Mouse (Mus musculus) MN1 (cell line): ENCODE measurements at regions not wholly inside any gene's neighbourhood (a gene's known extent, or its start where the extent isn't known, plus 50 kb on each side); places are given as distances from the start of the nearest gene placed in this dataset.
"Not testable (repeated sequence)": the region's sequence is repeated elsewhere in the genome, so short reads cannot be mapped to it uniquely, and the experiment has no call there.

Source experiments
- DNase-seq: peaks from one replicate; pipeline ENCODE4 v3.0.0-alpha.2; 2016; ENCODE audit warnings: low spot score

DNA sequence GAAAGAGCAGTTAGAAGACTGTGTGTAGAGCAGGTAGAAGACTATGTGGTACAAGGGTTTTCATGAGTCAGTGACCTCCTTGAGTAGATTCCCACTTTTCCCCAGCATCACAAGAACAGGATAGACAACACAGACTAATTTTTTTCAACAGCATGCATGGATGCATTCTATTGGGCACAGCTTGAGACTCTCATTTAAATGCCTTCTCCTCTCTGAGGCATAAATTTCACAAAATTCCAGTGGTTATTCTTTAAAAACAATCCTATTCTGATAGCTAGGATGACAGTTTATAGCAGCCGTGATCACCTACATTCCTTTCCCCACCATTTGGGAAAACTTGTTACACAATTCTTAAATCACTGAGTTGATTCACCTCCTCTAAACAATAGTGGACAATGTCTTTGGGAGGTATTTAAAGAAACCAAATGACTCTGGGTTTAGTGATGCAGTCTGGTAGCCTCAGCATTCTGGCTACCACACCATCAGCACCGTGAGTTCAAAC, 418.7 kb downstream of the Hs3st1 start:
- DNase-seq: no peak

- no peak for DNase-seq
These were observed 420.0 kb downstream of the Hs3st1 start for GRCm38 (mm10) chr5:39335321-39335720.

GRCm38 (mm10) chr5:39334241-39334640, 421.0 kb downstream of the Hs3st1 start:
- DNase-seq: no peak

GRCm38 (mm10) chr5:39325399-39325798, 429.9 kb downstream of the Hs3st1 start:
- no peak for DNase-seq

DNA sequence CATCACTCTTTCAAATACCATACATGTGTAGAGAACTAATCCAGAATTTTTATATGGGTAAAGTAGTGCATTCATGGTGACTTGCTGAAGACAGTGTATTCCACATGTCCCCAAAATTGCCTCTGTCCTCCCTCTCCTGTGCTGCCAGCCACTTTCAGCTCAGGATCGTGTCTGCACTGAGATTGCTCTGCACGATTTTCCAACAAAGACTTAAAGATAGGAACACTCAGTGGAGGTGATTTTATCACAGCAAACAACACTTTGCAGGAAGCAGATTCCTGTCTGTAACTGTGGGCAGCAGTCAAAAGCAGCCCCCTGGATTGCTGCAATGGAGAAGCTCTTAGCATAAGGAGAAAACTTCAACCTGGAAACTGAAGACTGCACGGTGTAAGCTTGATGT, 438.8 kb downstream of the Hs3st1 start:
- DNase-seq: no peak

DNA sequence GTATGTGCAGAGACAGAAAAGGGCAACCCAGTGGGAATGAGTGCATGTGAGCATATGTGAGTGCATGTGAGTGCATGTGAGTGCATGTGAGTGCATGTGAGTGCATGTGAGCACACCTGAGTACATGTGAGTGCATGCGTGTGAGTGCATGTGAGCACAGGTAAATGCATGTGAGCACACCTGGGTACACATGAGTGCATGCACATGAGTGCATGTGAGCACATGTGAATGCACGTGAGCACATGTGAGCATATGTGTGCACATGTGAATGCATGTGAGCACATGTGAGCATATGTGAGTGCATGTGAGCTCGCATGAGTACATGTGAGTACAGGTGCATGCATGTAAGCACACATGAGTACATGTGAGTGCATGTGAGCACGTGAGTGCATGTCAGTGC, 434.6 kb upstream of the Clnk start:
- DNase-seq: no peak

GRCm38 (mm10) chr5:39305794-39306193, 429.2 kb upstream of the Clnk start:
- DNase-seq: no peak

DNA sequence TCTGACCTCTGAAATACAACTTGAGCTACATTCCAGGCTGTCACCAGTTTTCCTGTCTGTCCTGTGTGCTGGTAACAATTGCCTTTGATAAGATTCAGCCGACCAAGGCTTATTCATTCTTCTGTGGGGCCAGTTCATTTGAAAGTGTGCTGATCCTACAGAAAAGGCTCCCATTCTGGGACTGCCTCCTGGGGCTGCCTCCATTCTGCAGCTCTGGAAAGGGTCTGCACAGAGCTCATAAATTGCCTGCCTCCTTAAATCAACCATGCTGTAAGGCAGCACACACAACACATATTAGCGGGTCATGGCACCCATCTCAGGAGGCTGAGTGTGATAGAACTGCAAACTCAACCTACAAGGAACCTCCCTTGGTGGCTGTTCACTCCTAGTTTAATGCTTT, 416.2 kb upstream of the Clnk start:
- no peak for DNase-seq

DNA sequence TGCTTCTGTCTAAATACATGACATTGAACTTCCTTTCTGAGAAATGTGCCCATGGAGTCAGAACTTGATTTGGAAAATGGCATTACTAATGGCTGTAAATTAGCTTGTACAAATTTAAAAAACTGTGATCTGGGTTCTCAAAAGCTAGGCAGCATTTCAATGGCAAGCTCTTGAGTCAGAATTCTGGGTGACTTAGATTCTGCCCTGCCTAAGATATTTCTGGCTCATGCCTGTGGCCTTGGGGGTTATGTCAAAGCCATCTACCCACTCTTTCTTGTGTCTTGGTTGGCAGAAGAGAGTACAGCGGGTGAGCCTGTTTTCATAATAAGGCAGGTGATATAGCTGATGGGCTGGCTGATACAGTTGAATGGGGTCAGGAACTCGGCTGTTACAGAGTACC, 404.4 kb upstream of the Clnk start:
- no peak for DNase-seq

DNA sequence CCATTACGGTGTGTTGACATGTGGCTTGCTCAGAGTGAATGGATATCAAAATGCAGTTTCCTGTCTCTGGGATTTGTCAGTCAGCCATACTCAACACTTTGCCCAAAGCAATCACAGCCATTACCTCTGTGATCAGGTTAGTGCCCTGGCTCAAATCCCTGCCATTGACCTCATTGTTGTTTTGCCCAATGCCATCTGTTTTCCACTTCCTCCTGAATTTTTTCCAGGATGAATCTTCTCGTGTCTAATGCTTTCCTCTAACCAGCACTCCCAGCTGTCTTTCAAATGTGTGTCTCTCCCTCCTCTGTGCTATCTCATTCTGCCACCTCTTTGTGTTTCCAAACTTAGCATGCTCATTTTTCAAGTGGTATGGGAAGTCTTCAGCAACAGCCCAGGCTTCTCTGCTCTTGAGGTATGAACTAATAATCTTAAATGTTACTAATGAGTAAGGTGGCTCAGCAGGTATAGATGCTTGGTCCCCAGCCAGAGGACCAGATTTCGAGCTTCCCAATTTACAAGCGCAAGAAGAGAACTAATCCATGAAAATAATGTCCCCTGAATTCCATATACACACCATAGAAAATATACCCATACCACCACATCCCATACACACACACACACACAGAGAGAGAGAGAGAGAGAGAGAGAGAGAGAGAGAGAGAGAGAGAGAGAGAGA, 397.2 kb upstream of the Clnk start:
- DNase-seq: no peak

- no peak for DNase-seq
These were observed 390.5 kb upstream of the Clnk start for GRCm38 (mm10) chr5:39267106-39267505.

DNA sequence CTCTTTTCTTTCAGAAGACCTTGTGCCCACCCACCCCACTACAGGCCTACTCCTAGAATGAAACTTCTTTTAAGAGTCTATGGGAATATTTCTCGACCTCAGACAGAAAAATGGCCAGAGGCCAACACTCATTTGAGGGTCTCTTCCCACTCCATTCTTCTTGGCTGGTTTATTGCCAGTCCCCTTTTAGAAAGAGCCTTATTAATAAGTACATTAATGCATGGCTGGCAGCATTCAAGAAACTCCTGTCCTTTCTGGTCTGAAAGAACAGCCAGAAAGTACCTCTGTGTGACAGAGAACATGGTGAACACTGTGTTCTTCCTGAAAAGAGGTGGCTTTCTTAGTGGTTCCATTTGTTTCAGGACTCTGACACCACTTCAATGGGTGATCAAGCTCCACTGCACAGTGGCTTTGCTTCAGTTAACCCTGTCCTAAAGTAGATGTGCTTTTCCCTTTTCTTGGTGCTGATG, 384.1 kb upstream of the Clnk start:
- DNase-seq: no peak

GRCm38 (mm10) chr5:39257745-39258144, 381.1 kb upstream of the Clnk start:
- DNase-seq: no peak

GRCm38 (mm10) chr5:39252206-39252605, 375.6 kb upstream of the Clnk start:
- no peak for DNase-seq

DNA sequence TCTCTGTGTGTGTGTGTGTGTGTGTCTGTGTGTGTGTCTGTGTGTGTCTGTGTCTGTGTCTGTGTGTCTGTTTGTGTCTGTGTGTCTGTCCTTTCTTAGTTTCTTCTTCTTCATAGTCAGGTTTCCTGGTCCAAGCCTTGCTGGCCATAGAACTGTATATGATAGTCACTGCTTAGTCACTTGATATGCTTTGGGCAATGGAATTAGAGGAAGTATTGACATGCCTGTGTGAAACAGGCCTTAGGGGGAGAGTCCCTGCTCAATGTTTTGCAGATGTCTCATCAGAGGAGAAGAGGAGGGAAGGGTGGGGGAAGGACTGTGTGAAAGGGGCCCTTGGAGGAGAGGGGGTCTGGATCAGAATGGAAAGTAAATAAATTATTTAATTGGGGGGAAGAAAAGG, 374.4 kb upstream of the Clnk start:
- DNase-seq: no peak

- DNase-seq: no peak
These were observed 343.1 kb upstream of the Clnk start for GRCm38 (mm10) chr5:39219698-39220097.

- DNase-seq: no peak
These were observed 339.7 kb upstream of the Clnk start for GRCm38 (mm10) chr5:39216326-39216725.

- DNase-seq: no peak
These were observed 338.4 kb upstream of the Clnk start for GRCm38 (mm10) chr5:39215016-39215415.

- DNase-seq: no peak
These were observed 335.9 kb upstream of the Clnk start for GRCm38 (mm10) chr5:39212550-39212949.

- no peak for DNase-seq
These were observed 322.2 kb upstream of the Clnk start for GRCm38 (mm10) chr5:39198856-39199255.

GRCm38 (mm10) chr5:39191153-39191552, 314.5 kb upstream of the Clnk start:
- DNase-seq: not testable (repeated sequence)

DNA sequence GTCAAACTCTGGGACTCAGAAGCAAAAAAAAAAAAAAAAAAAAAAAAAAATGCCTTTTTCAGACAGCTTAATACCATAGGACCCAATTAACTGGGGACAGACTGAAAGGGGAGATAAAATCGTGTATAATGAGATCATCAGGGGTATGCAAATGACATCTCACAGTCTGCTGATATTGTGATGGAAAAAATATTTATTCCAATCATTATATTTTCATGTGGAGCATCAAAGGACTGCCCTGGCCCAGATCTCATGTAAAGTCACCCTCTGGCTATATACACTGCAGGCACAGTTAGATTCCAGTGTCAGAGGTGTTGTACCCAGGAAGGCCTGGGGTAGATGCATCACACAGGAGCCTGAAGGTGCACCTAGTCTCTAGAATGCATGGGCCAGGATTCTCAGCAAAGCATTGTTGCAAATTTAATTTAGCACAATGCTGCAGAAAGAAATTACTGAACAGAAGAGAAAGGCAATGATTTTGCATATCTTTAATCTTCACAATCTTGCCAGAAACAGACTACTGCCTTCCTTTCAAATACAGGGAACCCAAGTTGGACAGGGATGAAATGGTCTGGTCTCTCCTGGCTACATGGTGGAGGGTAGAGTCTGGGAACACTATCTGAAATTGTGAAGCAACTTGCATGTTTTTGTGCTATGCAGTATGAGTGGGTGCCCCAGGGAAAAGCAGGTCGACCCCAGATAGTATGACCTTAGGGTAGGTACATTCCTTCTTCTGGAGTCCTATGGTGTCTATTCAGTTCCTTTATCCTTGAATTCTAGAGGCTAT, 305.2 kb upstream of the Clnk start:
- no peak for DNase-seq

DNA sequence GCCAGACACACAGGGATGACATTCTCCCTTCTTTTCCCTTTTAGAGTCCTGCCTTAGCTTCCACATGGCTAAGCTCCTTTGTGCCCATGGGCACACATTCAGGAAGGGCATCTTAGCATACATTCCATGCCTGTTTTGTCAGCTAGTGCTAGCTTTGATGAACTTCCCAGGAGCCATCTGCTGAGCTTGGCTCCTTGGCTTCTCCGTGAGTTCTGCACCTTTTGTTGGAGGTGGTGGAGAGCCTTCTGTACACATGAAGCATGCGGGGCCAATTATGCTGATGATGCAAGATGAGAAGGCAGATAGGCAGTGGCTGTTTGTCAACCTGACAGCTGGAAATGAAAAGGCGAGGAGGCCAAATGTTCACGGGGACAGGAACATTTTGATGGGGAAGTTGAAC, 304.4 kb upstream of the Clnk start:
- no peak for DNase-seq
